Mouse (Mus musculus) kidney, adult 8-10 months (tissue): ENCODE measurements around the gene Mei4.

Source experiments
- DNase-seq, 2 experiments: peaks; one replicate each; pipeline ENCODE4 v3.0.0; 2022

Gene Mei4

GRCm38 (mm10) chr9:82162415-82162814, 298.9 kb downstream of the Mei4 start:
- no peak for DNase-seq

GRCm38 (mm10) chr9:82217976-82218375, 354.5 kb downstream of the Mei4 start:
- DNase-seq: no peak

- peak in 1 of 2 experiments; percentile 1 for DNase-seq
These were observed 384.4 kb downstream of the Mei4 start for GRCm38 (mm10) chr9:82247695-82248445.
